Mouse (Mus musculus): Measurements from ENCODE around the gene Aig1. TPM values are rescaled to one million over a fixed set of nuclear protein-coding genes. Genes with fewer than 3 reads are reported as not detected.

Aig1 gene
- polyA plus RNA-seq, 1 experiment from 2014 or later = 48.8 TPM

DNA sequence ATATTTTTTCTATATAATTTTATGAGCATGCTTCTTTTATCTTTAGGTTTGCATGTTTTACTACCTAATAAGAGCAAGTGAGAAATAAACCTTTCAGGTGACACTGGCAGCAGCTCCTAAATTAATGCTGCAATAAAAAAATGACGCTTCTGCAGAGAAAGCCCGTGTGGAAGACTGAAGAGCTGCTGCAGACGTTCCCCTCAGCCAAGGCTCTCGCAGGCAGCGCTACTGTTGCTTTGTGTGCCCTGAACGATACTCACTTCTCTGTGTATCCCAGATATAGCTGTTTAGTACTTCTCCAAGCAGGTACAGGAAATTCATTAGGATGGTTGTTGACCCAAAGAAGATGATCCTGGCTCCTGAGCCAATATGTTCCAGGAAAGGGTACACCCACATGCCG, 215.5 kb downstream of the Aig1 start:
- 68% methylated on average over 7 of the region's 7 CpGs for WGBS
- H3K4me1 ChIP-seq = peaks cover 5% of the 10 kb centered on the region; the same call in 1 of the 2 replicates
- peak; percentile 56; the same call in 1 of the 2 replicates for ATAC-seq (ENCODE audit: low FRiP score, low read depth)

DNA sequence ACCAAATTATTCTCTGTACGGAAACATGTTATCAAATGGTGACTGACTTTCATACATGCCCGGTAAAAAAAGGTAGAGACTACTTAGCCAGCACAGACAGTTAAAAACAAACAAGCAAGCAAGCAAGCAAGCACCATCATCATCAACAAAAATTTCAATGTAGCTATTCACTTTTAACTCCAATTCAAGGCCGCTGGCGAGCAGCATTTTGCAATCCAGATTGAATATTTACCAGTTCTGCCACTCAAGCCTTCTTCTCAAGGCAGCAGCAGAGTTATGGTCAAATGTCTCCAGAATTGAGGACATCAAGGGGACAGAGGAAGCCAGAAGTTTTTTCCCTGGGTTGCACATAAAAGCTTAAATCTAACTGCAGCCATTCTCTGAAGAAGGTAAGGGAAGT, 216.7 kb downstream of the Aig1 start:
- Histone ChIP-seq H3K9me3 (no peaks in the 10 kb centered on the region), H3K27me3 (replicated peaks) (no peaks in the 10 kb centered on the region), H3K9ac (no peak overlapping the region), H3K4me1 (peaks cover 5% of the 10 kb centered on the region; the same call in 1 of the 2 replicates), H3K4me3 (no peak overlapping the region), H3K36me3 (no peaks in the 10 kb centered on the region), H3K27ac (no peak overlapping the region), H3K4me2 (replicated peaks) (no peak overlapping the region)
- ATAC-seq (ENCODE audit: low FRiP score, low read depth) = no peak
- 87% methylated on average over 4 of the region's 4 CpGs for WGBS

More for the DNA sequence above, 215.5 kb downstream of the Aig1 start:
- Histone ChIP-seq H3K27ac (no peak overlapping the region), H3K4me2 (replicated peaks) (no peak overlapping the region), H3K9ac (no peak overlapping the region), H3K27me3 (replicated peaks) (no peaks in the 10 kb centered on the region), H3K36me3 (no peaks in the 10 kb centered on the region), H3K9me3 (no peaks in the 10 kb centered on the region), H3K4me3 (no peak overlapping the region)

DNA sequence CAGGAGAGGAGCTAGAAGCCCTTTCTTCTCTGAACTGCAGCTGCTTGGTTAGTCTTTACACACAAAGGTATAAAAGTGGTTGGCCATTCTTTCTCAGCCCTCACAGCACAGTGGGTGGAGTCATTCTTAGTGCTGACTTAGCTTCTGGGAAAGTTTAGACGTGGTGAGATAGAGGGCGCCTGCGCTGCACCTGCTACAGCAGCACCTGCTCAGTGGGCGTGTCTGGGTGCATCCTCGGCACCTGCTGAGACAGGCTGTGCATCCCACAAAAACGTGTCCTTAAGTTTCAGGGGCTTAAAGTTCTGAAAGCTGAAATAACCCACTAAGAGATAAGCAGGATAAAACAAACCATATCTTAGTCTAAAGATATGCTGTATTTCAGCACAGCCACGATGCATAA, 227.0 kb downstream of the Aig1 start:
- H3K9ac ChIP-seq = no peak overlapping the region
- H3K9me3 ChIP-seq = no peaks in the 10 kb centered on the region
- no peak overlapping the region for H3K4me3 ChIP-seq
- 17% methylated on average over 7 of the region's 7 CpGs for WGBS
- no peaks in the 10 kb centered on the region for H3K4me1 ChIP-seq
- no peaks in the 10 kb centered on the region for H3K27me3 ChIP-seq (replicated peaks)
- H3K27ac ChIP-seq = no peak overlapping the region
- no peak overlapping the region for H3K4me2 ChIP-seq (replicated peaks)
- ATAC-seq (ENCODE audit: low FRiP score, low read depth) = no peak
- no peaks in the 10 kb centered on the region for H3K36me3 ChIP-seq

DNA sequence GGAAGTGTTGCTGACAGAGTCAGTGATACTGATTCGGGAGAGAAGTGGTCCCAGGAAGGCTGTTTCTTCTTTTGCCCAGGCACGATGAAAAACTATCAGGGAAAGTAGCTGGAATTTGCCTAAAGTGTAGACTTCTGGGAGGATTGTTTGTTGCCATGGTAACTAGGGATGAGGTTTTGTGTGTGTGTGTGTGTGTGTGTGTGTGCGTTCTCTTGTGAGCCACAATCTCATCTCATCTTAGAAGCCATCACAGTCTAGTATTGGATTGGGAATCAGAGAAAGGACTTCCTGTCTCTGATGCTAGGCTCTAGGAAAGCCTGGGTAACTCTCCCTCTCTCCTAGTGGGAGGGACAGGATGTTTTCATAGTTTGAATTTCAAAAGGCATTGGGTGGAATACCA, 237.0 kb downstream of the Aig1 start:
- H3K9me3 ChIP-seq = no peaks in the 10 kb centered on the region
- H3K27me3 ChIP-seq (replicated peaks) = no peaks in the 10 kb centered on the region
- H3K4me2 ChIP-seq (replicated peaks) = no peak overlapping the region
- ATAC-seq (ENCODE audit: low FRiP score, low read depth) = no peak
- 42% methylated on average over 3 of the region's 3 CpGs for WGBS
- H3K9ac ChIP-seq = no peak overlapping the region
- no peaks in the 10 kb centered on the region for H3K36me3 ChIP-seq
- H3K4me1 ChIP-seq = no peaks in the 10 kb centered on the region
- H3K4me3 ChIP-seq = no peak overlapping the region
- H3K27ac ChIP-seq = no peak overlapping the region

DNA sequence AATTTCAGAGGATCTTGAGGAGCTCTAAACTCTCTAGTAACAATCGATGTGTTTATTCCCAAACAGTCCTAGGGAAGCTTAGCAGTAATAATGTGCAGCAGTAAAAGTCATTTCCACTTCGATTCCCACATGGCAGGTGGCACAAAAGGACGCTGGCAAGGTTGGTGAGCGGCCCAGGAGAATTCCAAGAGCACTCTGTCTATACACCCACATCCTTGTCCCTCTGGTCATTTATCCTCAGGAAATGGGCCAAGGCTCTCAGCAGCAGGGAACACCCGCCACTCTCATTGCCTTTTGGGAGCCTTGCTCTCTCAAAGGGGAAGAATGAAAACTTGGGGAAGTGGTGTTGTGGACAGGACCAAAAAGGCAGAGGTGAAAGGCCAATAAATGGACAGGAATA, 245.0 kb downstream of the Aig1 start:
- 77% methylated on average over 5 of the region's 5 CpGs for WGBS
- H3K9ac ChIP-seq = no peak overlapping the region
- no peaks in the 10 kb centered on the region for H3K4me1 ChIP-seq
- H3K9me3 ChIP-seq = no peaks in the 10 kb centered on the region
- H3K36me3 ChIP-seq = no peaks in the 10 kb centered on the region
- ATAC-seq (ENCODE audit: low FRiP score, low read depth) = no peak
- H3K27me3 ChIP-seq (replicated peaks) = no peaks in the 10 kb centered on the region
- no peak overlapping the region for H3K4me3 ChIP-seq
- no peak overlapping the region for H3K4me2 ChIP-seq (replicated peaks)
- H3K27ac ChIP-seq = no peak overlapping the region

DNA sequence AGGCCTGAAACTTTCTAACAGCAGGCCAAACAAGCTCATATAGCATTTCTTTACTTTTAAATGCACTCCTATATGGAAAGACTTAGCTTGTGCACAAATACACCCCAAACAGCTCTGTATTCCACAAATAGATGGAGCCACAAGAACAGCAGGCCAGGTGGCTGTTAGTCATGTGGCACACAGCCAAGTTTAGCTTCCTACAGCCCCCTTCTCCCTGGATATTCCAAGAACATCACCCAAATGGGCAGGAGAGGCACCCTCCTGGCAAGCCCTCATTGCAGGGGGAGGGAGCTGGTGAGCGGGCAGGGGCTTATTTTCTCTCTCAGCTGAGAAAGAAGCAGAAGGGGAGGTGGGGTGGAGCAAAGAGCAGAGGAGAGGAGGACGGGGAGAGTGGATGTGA, 267.9 kb downstream of the Aig1 start:
- ATAC-seq (ENCODE audit: low FRiP score, low read depth) = no peak
- H3K36me3 ChIP-seq = no peaks in the 10 kb centered on the region
- no peaks in the 10 kb centered on the region for H3K4me1 ChIP-seq
- WGBS = 77% methylated on average over 2 of the region's 2 CpGs
- no peak overlapping the region for H3K4me3 ChIP-seq
- H3K4me2 ChIP-seq (replicated peaks) = no peak overlapping the region
- no peak overlapping the region for H3K9ac ChIP-seq
- no peaks in the 10 kb centered on the region for H3K9me3 ChIP-seq
- H3K27me3 ChIP-seq (replicated peaks) = no peaks in the 10 kb centered on the region
- H3K27ac ChIP-seq = no peak overlapping the region

DNA sequence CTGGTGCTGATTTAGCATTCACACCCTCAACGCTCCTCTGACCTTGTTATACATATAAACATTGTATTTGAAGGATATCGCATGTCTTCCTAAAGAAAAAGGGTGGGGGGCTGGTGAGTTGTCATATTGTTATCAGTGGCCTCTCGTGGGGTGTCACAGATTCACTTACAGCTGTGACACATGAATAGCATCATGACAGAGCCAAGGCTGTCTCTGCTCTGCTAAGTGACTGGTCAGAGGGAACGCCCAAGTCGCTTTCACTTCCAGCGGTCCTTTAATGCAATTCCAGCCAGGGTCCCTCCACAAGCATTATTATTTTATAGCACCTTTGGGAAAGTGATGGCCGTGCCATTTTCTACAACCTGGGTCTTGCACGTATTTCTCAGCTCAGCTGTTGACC, 271.3 kb downstream of the Aig1 start:
- no peak overlapping the region for H3K4me2 ChIP-seq (replicated peaks)
- ATAC-seq (ENCODE audit: low FRiP score, low read depth) = no peak
- no peak overlapping the region for H3K27ac ChIP-seq
- H3K4me1 ChIP-seq = no peaks in the 10 kb centered on the region
- no peaks in the 10 kb centered on the region for H3K9me3 ChIP-seq
- no peak overlapping the region for H3K4me3 ChIP-seq
- H3K36me3 ChIP-seq = no peaks in the 10 kb centered on the region
- H3K27me3 ChIP-seq (replicated peaks) = no peaks in the 10 kb centered on the region
- 69% methylated on average over 8 of the region's 8 CpGs for WGBS
- H3K9ac ChIP-seq = no peak overlapping the region

Other genes starting within 250 kb of the Aig1 start
- 5.6 and 6.9 TPM in 2 replicates for gene Hivep2, start 97.1 kb upstream of the Aig1 start, polyA plus RNA-seq (2016; fragmentation: Nextera tagmentation; extraction: Ambion mirVana)